Mouse (Mus musculus) lung, adult 2 months (tissue): ENCODE data around the gene Slu7.

Source experiments
- CTCF ChIP-seq: fragments of 200-500 bp; IDR thresholded peaks from 2 replicates; pipeline ENCODE4 v1.5.1; 2011; ENCODE audit warnings: mild to moderate bottlenecking, low read length, control low read depth; ENCODE audit not compliant: insufficient read depth
- POLR2A ChIP-seq: fragments of 200-500 bp; IDR thresholded peaks from 2 replicates; pipeline ENCODE4 v1.6.1; 2011; ENCODE audit warnings: low read depth, mild to moderate bottlenecking, control low read depth, low read length, borderline replicate concordance; ENCODE audit errors: extremely low read depth

- no peak for TF ChIP-seq POLR2A
- no peak for TF ChIP-seq CTCF
Observed at GRCm38 (mm10) chr11:43470881-43471820, 37.6 kb downstream of the Slu7 start.
